Mouse (Mus musculus) midbrain, embryonic 16.5 days (tissue): ENCODE measurements at regions not wholly inside any gene's neighbourhood (a gene's known extent, or its start where the extent isn't known, plus 50 kb on each side); places are given as distances from the start of the nearest gene placed in this dataset.
A peak's percentile ranks its signal among the peaks of the same experiment; 100 is the strongest.

Experiments
- ATAC-seq: fragments of 200-750 bp; cut with Nextera tagmentation; 2 replicates; pipeline ENCODE4 v1.8.0; 2017; ENCODE audit warnings: moderate TSS enrichment
- H3K27ac ChIP-seq: fragments of 300-500 bp; sonication (generic); 2 replicates; pipeline ENCODE4 v1.5.1; 2014; ENCODE audit warnings: mild to moderate bottlenecking, low read length, mixed read lengths
- H3K27me3 ChIP-seq: fragments of 300-500 bp; sonication (generic); 2 replicates; pipeline ENCODE4 v1.6.1; 2014; ENCODE audit warnings: low read depth, low read length, mixed read lengths; ENCODE audit not compliant: control insufficient read depth, insufficient read depth
- H3K36me3 ChIP-seq: fragments of 300-500 bp; sonication (generic); 2 replicates; pipeline ENCODE4 v1.6.1; 2014; ENCODE audit warnings: mild to moderate bottlenecking, low read length, moderate library complexity, mixed read lengths; ENCODE audit not compliant: control insufficient read depth, insufficient read depth
- H3K4me1 ChIP-seq: fragments of 300-500 bp; sonication (generic); 2 replicates; pipeline ENCODE4 v1.6.1; 2014; ENCODE audit warnings: mild to moderate bottlenecking, low read length, mixed read lengths; ENCODE audit not compliant: control insufficient read depth, insufficient read depth
- H3K4me2 ChIP-seq: fragments of 300-500 bp; sonication (generic); 2 replicates; pipeline ENCODE4 v1.6.1; 2014; ENCODE audit warnings: mild to moderate bottlenecking, low read length, mixed read lengths
- H3K4me3 ChIP-seq: fragments of 300-500 bp; sonication (generic); 2 replicates; pipeline ENCODE4 v1.5.1; 2014; ENCODE audit warnings: low read depth, mild to moderate bottlenecking, low read length, moderate library complexity, mixed read lengths
- H3K9ac ChIP-seq: fragments of 300-500 bp; sonication (generic); 2 replicates; pipeline ENCODE4 v1.6.1; 2014; ENCODE audit warnings: low read depth, low read length, mixed read lengths
- H3K9me3 ChIP-seq: fragments of 300-500 bp; sonication (generic); replicated peaks from 2 replicates; pipeline ENCODE4 v1.6.1; 2014; ENCODE audit warnings: mild to moderate bottlenecking, low read length, mixed read lengths; ENCODE audit not compliant: control insufficient read depth, poor library complexity, severe bottlenecking
- WGBS: fragments of 180-500 bp; shearing (Covaris S2); extraction: QIAGEN DNeasy Blood & Tissue Kit; methylation state at CpG from one replicate; pipeline ENCODE4 v1.1.7; 2014; 5-methylcytosine and 5-hydroxymethylcytosine counted together

- Histone ChIP-seq H3K4me2 (no peak overlapping the region), H3K36me3 (no peaks in the 10 kb centered on the region), H3K4me1 (no peaks in the 10 kb centered on the region), H3K27me3 (no peaks in the 10 kb centered on the region), H3K9ac (no peak overlapping the region), H3K9me3 (no peaks in the 10 kb centered on the region), H3K4me3 (no peak overlapping the region), H3K27ac (no peak overlapping the region)
- 94% methylated on average over 2 of the region's 2 CpGs for WGBS
- ATAC-seq: no peak
Measured at GRCm38 (mm10) chr3:41235610-41236009, 152.8 kb upstream of the Pgrmc2 start.

DNA sequence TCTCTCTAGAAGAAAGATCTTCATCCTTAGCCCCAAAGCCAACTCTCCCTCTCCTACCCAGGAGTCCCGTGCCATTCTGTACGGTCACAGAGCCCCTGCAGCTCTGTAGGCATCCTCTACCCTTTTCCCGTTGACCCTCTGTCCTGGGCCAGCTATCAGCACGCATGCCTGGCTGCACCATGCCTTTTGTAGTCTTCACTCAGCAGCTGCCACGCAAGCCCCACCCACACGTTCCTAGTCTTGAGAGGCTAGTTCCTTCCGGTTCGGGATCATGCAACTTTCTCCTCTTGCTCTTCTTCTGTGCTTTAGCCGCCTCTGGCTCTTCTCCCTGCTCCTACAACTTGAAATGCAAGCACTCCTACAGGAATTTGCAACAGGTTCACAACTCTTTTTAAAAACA is 152.1 kb upstream of the Pgrmc2 start:
- no peak overlapping the region for H3K9ac ChIP-seq
- H3K4me2 ChIP-seq: no peak overlapping the region
- no peak overlapping the region for H3K4me3 ChIP-seq
- WGBS: 68% methylated on average over 9 of the region's 9 CpGs
- no peaks in the 10 kb centered on the region for H3K36me3 ChIP-seq
- no peaks in the 10 kb centered on the region for H3K9me3 ChIP-seq
- H3K27ac ChIP-seq: no peak overlapping the region
- ATAC-seq: no peak
- H3K4me1 ChIP-seq: no peaks in the 10 kb centered on the region
- no peaks in the 10 kb centered on the region for H3K27me3 ChIP-seq

- no peak overlapping the region for H3K4me2 ChIP-seq
- no peaks in the 10 kb centered on the region for H3K4me1 ChIP-seq
- no peak for ATAC-seq
- no peaks in the 10 kb centered on the region for H3K36me3 ChIP-seq
- WGBS: 67% methylated on average over 7 of the region's 7 CpGs
- no peaks in the 10 kb centered on the region for H3K27me3 ChIP-seq
- no peaks in the 10 kb centered on the region for H3K9me3 ChIP-seq
- H3K9ac ChIP-seq: no peak overlapping the region
- no peak overlapping the region for H3K4me3 ChIP-seq
- H3K27ac ChIP-seq: no peak overlapping the region
Measured at GRCm38 (mm10) chr3:41234191-41234590, 151.3 kb upstream of the Pgrmc2 start.

- no peak overlapping the region for H3K9ac ChIP-seq
- no peaks in the 10 kb centered on the region for H3K4me1 ChIP-seq
- H3K27ac ChIP-seq: no peak overlapping the region
- WGBS: 82% methylated on average over 8 of the region's 8 CpGs
- no peak for ATAC-seq
- no peak overlapping the region for H3K4me2 ChIP-seq
- H3K36me3 ChIP-seq: no peaks in the 10 kb centered on the region
- H3K27me3 ChIP-seq: no peaks in the 10 kb centered on the region
- H3K4me3 ChIP-seq: no peak overlapping the region
- no peaks in the 10 kb centered on the region for H3K9me3 ChIP-seq
Measured at GRCm38 (mm10) chr3:41233439-41233838, 150.6 kb upstream of the Pgrmc2 start.

- 92% methylated on average over 3 of the region's 3 CpGs for WGBS
- Histone ChIP-seq H3K4me1 (peaks cover 4% of the 10 kb centered on the region), H3K4me3 (no peak overlapping the region), H3K9me3 (no peaks in the 10 kb centered on the region), H3K36me3 (no peaks in the 10 kb centered on the region), H3K9ac (no peak overlapping the region), H3K4me2 (no peak overlapping the region), H3K27ac (no peak overlapping the region), H3K27me3 (no peaks in the 10 kb centered on the region)
- ATAC-seq: no peak
Measured at GRCm38 (mm10) chr3:41230961-41231377, 148.1 kb upstream of the Pgrmc2 start.

DNA sequence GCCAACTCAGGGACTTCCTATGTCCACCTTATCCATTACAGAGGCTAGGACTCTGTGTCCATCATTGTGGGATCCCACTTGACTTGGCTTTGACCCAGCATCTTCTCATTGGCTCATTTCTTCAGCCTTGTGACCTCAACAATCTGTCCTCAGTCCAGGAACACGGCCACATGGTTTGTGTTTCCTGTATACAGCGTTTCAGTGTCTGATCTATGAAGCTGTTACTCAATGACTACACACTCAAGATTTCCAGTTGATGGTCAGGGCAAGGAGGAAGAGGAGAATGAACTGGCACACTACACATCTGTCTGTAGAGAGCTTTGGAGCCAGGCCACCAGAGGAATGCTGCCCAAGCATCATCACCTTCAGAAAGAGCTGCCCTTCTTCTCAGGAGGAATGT is 146.6 kb upstream of the Pgrmc2 start:
- 88% methylated on average over 2 of the region's 2 CpGs for WGBS
- no peaks in the 10 kb centered on the region for H3K27me3 ChIP-seq
- no peak overlapping the region for H3K27ac ChIP-seq
- no peak overlapping the region for H3K4me3 ChIP-seq
- H3K4me2 ChIP-seq: no peak overlapping the region
- peak; percentile 16; the same call in 1 of the 2 replicates for ATAC-seq
- H3K9ac ChIP-seq: no peak overlapping the region
- no peaks in the 10 kb centered on the region for H3K36me3 ChIP-seq
- peaks cover 4% of the 10 kb centered on the region for H3K4me1 ChIP-seq
- H3K9me3 ChIP-seq: no peaks in the 10 kb centered on the region

DNA sequence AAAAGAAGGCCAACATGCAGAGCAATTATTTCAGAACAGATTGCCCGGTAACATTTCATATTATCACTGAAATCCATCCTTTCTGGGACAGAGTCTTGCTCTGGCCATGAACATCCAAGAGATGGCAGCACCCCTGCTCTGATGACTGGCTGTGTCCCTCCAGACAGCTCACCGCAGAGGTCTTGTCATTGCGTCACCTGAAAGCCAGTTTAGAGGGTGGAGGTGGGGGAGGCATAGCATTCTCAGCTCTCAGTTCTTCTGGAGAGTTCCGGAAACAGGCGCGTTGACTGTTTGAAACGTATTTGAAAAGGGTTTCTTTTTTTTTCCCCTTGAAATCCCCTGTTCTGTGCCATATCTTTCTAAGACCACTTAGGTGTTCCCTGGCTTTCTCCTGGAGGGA is 145.7 kb upstream of the Pgrmc2 start:
- H3K9me3 ChIP-seq: no peaks in the 10 kb centered on the region
- H3K27ac ChIP-seq: peak overlapping the region; percentile 34; the same call in 1 of the 2 replicates
- H3K27me3 ChIP-seq: no peaks in the 10 kb centered on the region
- peak; percentile 96 for ATAC-seq
- H3K4me1 ChIP-seq: peaks cover 4% of the 10 kb centered on the region
- no peaks in the 10 kb centered on the region for H3K36me3 ChIP-seq
- no peak overlapping the region; the same call in 1 of the 2 replicates for H3K9ac ChIP-seq
- 14% methylated on average over 7 of the region's 7 CpGs for WGBS
- H3K4me2 ChIP-seq: peak overlapping the region; percentile 26; the same call in 1 of the 2 replicates
- H3K4me3 ChIP-seq: no peak overlapping the region

- Histone ChIP-seq H3K9me3 (no peaks in the 10 kb centered on the region), H3K4me2 (no peak overlapping the region), H3K36me3 (no peaks in the 10 kb centered on the region), H3K4me3 (no peak overlapping the region), H3K4me1 (no peaks in the 10 kb centered on the region), H3K27me3 (no peaks in the 10 kb centered on the region), H3K27ac (no peak overlapping the region), H3K9ac (no peak overlapping the region)
- ATAC-seq: no peak
Measured at GRCm38 (mm10) chr3:41220746-41221145, 137.9 kb upstream of the Pgrmc2 start.

GRCm38 (mm10) chr3:41217770-41218169 is 134.9 kb upstream of the Pgrmc2 start:
- 90% methylated on average over 3 of the region's 3 CpGs for WGBS
- Histone ChIP-seq H3K36me3 (no peaks in the 10 kb centered on the region), H3K9ac (no peak overlapping the region), H3K27ac (no peak overlapping the region), H3K4me2 (no peak overlapping the region), H3K27me3 (no peaks in the 10 kb centered on the region), H3K9me3 (no peaks in the 10 kb centered on the region), H3K4me1 (no peaks in the 10 kb centered on the region), H3K4me3 (no peak overlapping the region)
- no peak for ATAC-seq

DNA sequence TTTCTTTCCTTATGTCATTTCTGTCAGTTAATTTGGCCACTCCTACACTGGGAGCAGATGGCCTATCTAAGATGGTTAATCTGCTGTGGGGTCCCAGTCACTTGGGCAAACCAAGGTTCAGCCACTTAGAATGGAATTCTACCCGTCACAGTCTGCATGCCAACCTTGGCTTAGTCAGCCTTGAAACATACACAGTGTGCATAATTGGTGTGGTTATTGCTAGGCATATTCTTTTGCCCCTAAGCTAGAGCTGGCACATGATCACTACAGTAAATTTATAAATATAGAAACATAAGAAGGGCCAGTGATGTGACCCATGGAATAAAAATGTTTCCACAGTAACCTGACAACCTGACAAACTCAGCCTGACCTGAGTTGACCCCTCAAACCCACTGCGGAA is 130.7 kb upstream of the Pgrmc2 start:
- WGBS: 88% methylated on average over 2 of the region's 2 CpGs
- Histone ChIP-seq H3K4me1 (no peaks in the 10 kb centered on the region), H3K9ac (no peak overlapping the region), H3K4me2 (no peak overlapping the region), H3K9me3 (no peaks in the 10 kb centered on the region), H3K4me3 (no peak overlapping the region), H3K27ac (no peak overlapping the region), H3K36me3 (no peaks in the 10 kb centered on the region), H3K27me3 (no peaks in the 10 kb centered on the region)
- no peak for ATAC-seq
